Mouse (Mus musculus) E14TG2a.4 (cell line): Measurements from ENCODE around the gene Med21.

Experiments
- H3K27me3 ChIP-seq: 2 replicates; pipeline ENCODE4 v1.6.1; 2014; ENCODE audit warnings: low read length, control low read depth; ENCODE audit not compliant: insufficient read depth
- H3K36me3 ChIP-seq: 2 replicates; pipeline ENCODE4 v1.6.1; 2014; ENCODE audit warnings: low read length, control low read depth; ENCODE audit not compliant: insufficient read depth
- H3K4me1 ChIP-seq: replicated peaks from 2 replicates; pipeline ENCODE4 v1.6.1; 2014; ENCODE audit warnings: low read depth, low read length, control low read depth
- H3K4me3 ChIP-seq: replicated peaks from 2 replicates; pipeline ENCODE4 v1.5.1; 2014; ENCODE audit warnings: mild to moderate bottlenecking, low read length
- H3K9me3 ChIP-seq: 2 replicates; pipeline ENCODE4 v1.6.1; 2014; ENCODE audit warnings: low read length, control low read depth
- CTCF ChIP-seq: conservative IDR thresholded peaks from 2 replicates; pipeline ENCODE4 v1.5.1; 2014; ENCODE audit warnings: low read length
- NANOG ChIP-seq: IDR thresholded peaks from 2 replicates; pipeline ENCODE4 v1.6.1; 2014; ENCODE audit warnings: borderline replicate concordance, low read length, mixed read lengths
- POU5F1 ChIP-seq: IDR thresholded peaks from 2 replicates; pipeline ENCODE4 v1.6.1; 2014; ENCODE audit warnings: low read length, borderline replicate concordance

The Med21 gene

GRCm38 (mm10) chr6:146616670-146617069 is 25.7 kb upstream of the Med21 start:
- Histone ChIP-seq H3K4me1 (peaks cover 34% of the 10 kb centered on the region), H3K27me3 (no peaks in the 10 kb centered on the region), H3K36me3 (peaks cover 97% of the 10 kb centered on the region), H3K9me3 (no peaks in the 10 kb centered on the region), H3K4me3 (no peak overlapping the region)
- no peak for TF ChIP-seq POU5F1
- no peak for TF ChIP-seq CTCF
- no peak for TF ChIP-seq NANOG

GRCm38 (mm10) chr6:146628123-146628522 is 14.2 kb upstream of the Med21 start:
- no peak overlapping the region for H3K4me3 ChIP-seq
- no peak for TF ChIP-seq CTCF
- no peak for TF ChIP-seq POU5F1
- no peak for TF ChIP-seq NANOG
- no peaks in the 10 kb centered on the region for H3K9me3 ChIP-seq

GRCm38 (mm10) chr6:146629781-146630756 is 12.3 kb upstream of the Med21 start:
- no peak for TF ChIP-seq NANOG
- no peak overlapping the region for H3K4me3 ChIP-seq
- no peaks in the 10 kb centered on the region for H3K9me3 ChIP-seq
- H3K4me1 ChIP-seq: peaks cover 69% of the 10 kb centered on the region
- H3K36me3 ChIP-seq: peaks cover 40% of the 10 kb centered on the region
- H3K27me3 ChIP-seq: no peaks in the 10 kb centered on the region

More at GRCm38 (mm10) chr6:146628123-146628522, 14.2 kb upstream of the Med21 start:
- no peaks in the 10 kb centered on the region for H3K27me3 ChIP-seq
- H3K36me3 ChIP-seq: peaks cover 60% of the 10 kb centered on the region
- H3K4me1 ChIP-seq: peaks cover 80% of the 10 kb centered on the region

- TF ChIP-seq POU5F1: no peak
- TF ChIP-seq NANOG: no peak
- no peak for TF ChIP-seq CTCF
- H3K36me3 ChIP-seq: peaks cover 36% of the 10 kb centered on the region
- H3K4me1 ChIP-seq: peaks cover 74% of the 10 kb centered on the region
- peak overlapping the region; percentile 91 for H3K4me3 ChIP-seq
- no peaks in the 10 kb centered on the region for H3K9me3 ChIP-seq
- H3K27me3 ChIP-seq: no peaks in the 10 kb centered on the region
Observed at GRCm38 (mm10) chr6:146630961-146631360, 11.4 kb upstream of the Med21 start.

GRCm38 (mm10) chr6:146631847-146632246 is 10.5 kb upstream of the Med21 start:
- H3K4me3 ChIP-seq: peak overlapping the region; percentile 91
- H3K36me3 ChIP-seq: peaks cover 27% of the 10 kb centered on the region
- H3K4me1 ChIP-seq: peaks cover 67% of the 10 kb centered on the region
- H3K9me3 ChIP-seq: no peaks in the 10 kb centered on the region
- no peak for TF ChIP-seq NANOG
- no peak for TF ChIP-seq CTCF
- H3K27me3 ChIP-seq: no peaks in the 10 kb centered on the region

- peaks cover 62% of the 10 kb centered on the region for H3K4me1 ChIP-seq
- no peaks in the 10 kb centered on the region for H3K27me3 ChIP-seq
- H3K36me3 ChIP-seq: peaks cover 23% of the 10 kb centered on the region
- no peaks in the 10 kb centered on the region for H3K9me3 ChIP-seq
- TF ChIP-seq CTCF (no peak), POU5F1 (no peak), NANOG (no peak)
- H3K4me3 ChIP-seq: peak overlapping the region; percentile 91
Observed at GRCm38 (mm10) chr6:146632403-146632802, 9.9 kb upstream of the Med21 start.

- H3K9me3 ChIP-seq: no peaks in the 10 kb centered on the region
- H3K36me3 ChIP-seq: peaks cover 23% of the 10 kb centered on the region
- H3K4me3 ChIP-seq: peak overlapping the region; percentile 91
- H3K4me1 ChIP-seq: peaks cover 57% of the 10 kb centered on the region
- H3K27me3 ChIP-seq: no peaks in the 10 kb centered on the region
- TF ChIP-seq NANOG (0 out of 2 replicates have a peak, but pooled peaks have one; percentile 9), CTCF (no peak)
Observed at GRCm38 (mm10) chr6:146633097-146633496, 9.2 kb upstream of the Med21 start.

- peak overlapping the region; percentile 91 for H3K4me3 ChIP-seq
- TF ChIP-seq CTCF (no peak), POU5F1 (no peak), NANOG (no peak)
- H3K36me3 ChIP-seq: peaks cover 23% of the 10 kb centered on the region
- no peaks in the 10 kb centered on the region for H3K27me3 ChIP-seq
- no peaks in the 10 kb centered on the region for H3K9me3 ChIP-seq
- peaks cover 57% of the 10 kb centered on the region for H3K4me1 ChIP-seq
Observed at GRCm38 (mm10) chr6:146633629-146634014, 8.7 kb upstream of the Med21 start.
